Comparison of ENCODE assay signal across 8 mouse cellular contexts in the genomic region with DNA sequence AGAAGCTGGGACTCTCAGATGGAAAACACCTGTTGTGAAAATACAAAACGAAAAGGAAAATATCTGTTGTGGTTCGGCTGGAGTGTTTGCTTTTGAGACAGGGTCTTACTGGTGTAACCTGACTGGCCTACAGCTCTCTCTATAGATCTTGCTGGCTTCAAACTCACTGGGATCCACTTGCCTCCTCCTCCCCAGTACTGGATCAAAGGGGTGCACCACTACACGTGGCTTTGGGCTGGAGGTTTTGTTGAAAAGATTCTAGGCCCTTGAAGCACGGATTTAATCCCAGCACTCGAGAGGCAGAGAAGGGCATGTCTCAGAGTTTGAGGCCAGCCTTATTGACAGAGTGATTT. TPM values are rescaled to one million over a fixed set of nuclear protein-coding genes. Genes with fewer than 3 reads are reported as not detected.
A peak's percentile ranks its signal among the peaks of the same experiment; 100 is the strongest.
DNase-seq lines count a peak whose midpoint lies in the region; ATAC-seq and TF ChIP-seq lines count a peak whose summit lies in the region.

No protein-coding gene starts in this region.

- no peaks in the 10 kb centered on the region for H3K9me3 ChIP-seq in lung, embryonic 16.5 days (ENCODE audit: control insufficient read depth, low read length)
- H3K9me3 ChIP-seq in forebrain, embryonic 10.5 days = no peaks in the 10 kb centered on the region
- H3K9me3 ChIP-seq in limb, embryonic 12.5 days = no peaks in the 10 kb centered on the region

- no peak for TF ChIP-seq CTCF in small intestine, adult 2 months (IDR thresholded peaks at IDR 0.05; ENCODE audit: extremely low read depth, insufficient read length, insufficient replicate concordance, low read depth, low read length)

- H3K9ac ChIP-seq in lung, embryonic 16.5 days (ENCODE audit: low read length) = 0 out of 2 replicates have a peak overlapping the region, but pooled peaks have one; percentile 5
- no peak overlapping the region for H3K9ac ChIP-seq in limb, embryonic 12.5 days (replicated peaks)

- peak overlapping the region; percentile 85 for H3K4me3 ChIP-seq in lung, embryonic 16.5 days (ENCODE audit: low read length)
- H3K4me3 ChIP-seq in forebrain, embryonic 10.5 days = peak overlapping the region; percentile 71
- peak overlapping the region; percentile 70 for H3K4me3 ChIP-seq in limb, embryonic 12.5 days (replicated peaks)
- H3K4me3 ChIP-seq in small intestine, adult 2 months (ENCODE audit: low read depth, low read length) = no peak overlapping the region

- peak overlapping the region; percentile 94 for H3K4me2 ChIP-seq in lung, embryonic 16.5 days (ENCODE audit: low read depth, low read length)
- H3K4me2 ChIP-seq in limb, embryonic 12.5 days = peak overlapping the region; percentile 81

- no peak for DNase-seq in lung, postnatal 36 days
- no peak for DNase-seq in forebrain, embryonic 10.5 days (ENCODE audit: extremely low spot score, low spot score)
- no peak for DNase-seq in layer of hippocampus, adult 18-20 months (ENCODE audit: low spot score in 2 of 2)
- DNase-seq in right cerebral cortex, postnatal 10 days (ENCODE audit: low spot score in 2 of 2) = no peak

- H3K4me1 ChIP-seq in lung, embryonic 16.5 days (replicated peaks; ENCODE audit: control insufficient read depth, insufficient read depth, low read length) = peaks cover 6% of the 10 kb centered on the region
- H3K4me1 ChIP-seq in forebrain, embryonic 10.5 days = peaks cover 31% of the 10 kb centered on the region
- peaks cover 13% of the 10 kb centered on the region for H3K4me1 ChIP-seq in limb, embryonic 12.5 days (replicated peaks)
- peaks cover 2% of the 10 kb centered on the region; the same call in 1 of the 2 replicates for H3K4me1 ChIP-seq in small intestine, adult 2 months (ENCODE audit: control insufficient read depth, insufficient read depth, insufficient read length, low read length)

- 11% methylated on average over 5 of the region's 5 CpGs for WGBS in lung, embryonic 16.5 days
- WGBS in forebrain, embryonic 10.5 days = 2% methylated on average over 5 of the region's 5 CpGs
- WGBS in limb, embryonic 12.5 days = 7% methylated on average over 5 of the region's 5 CpGs
- WGBS in small intestine, adult 2 months = 12% methylated on average over 5 of the region's 5 CpGs

- no peaks in the 10 kb centered on the region for H3K36me3 ChIP-seq in lung, embryonic 16.5 days (ENCODE audit: control insufficient read depth, insufficient read depth, low read length)
- H3K36me3 ChIP-seq in forebrain, embryonic 10.5 days (replicated peaks) = peaks cover 17% of the 10 kb centered on the region
- H3K36me3 ChIP-seq in limb, embryonic 12.5 days = peaks cover 3% of the 10 kb centered on the region; the same call in 1 of the 2 replicates
- peaks cover 9% of the 10 kb centered on the region for H3K36me3 ChIP-seq in small intestine, adult 2 months (ENCODE audit: control insufficient read depth, insufficient read depth, low read length)

- 0 out of 2 replicates have a peak, but pooled peaks have one; percentile 6 for ATAC-seq in lung, embryonic 16.5 days (ENCODE audit: low read depth)
- ATAC-seq in limb, embryonic 12.5 days (ENCODE audit: insufficient number of reproducible peaks, insufficient read depth, low FRiP score, low TSS enrichment, low read depth) = no peak; the same call in 1 of the 2 replicates
- no peak for ATAC-seq in CD4-positive, CD25-positive, alpha-beta regulatory T cell, adult 4 months

- H3K27me3 ChIP-seq in lung, embryonic 16.5 days (ENCODE audit: control insufficient read depth, insufficient read depth, low read depth, low read length) = no peaks in the 10 kb centered on the region
- no peaks in the 10 kb centered on the region for H3K27me3 ChIP-seq in forebrain, embryonic 10.5 days (ENCODE audit: poor library complexity, severe bottlenecking)
- no peaks in the 10 kb centered on the region for H3K27me3 ChIP-seq in limb, embryonic 12.5 days
- no peaks in the 10 kb centered on the region for H3K27me3 ChIP-seq in small intestine, adult 2 months (ENCODE audit: control insufficient read depth, insufficient read depth, low read length)

- TF ChIP-seq POLR2A in small intestine, adult 2 months (IDR thresholded peaks at IDR 0.05; ENCODE audit: low read depth, low read length) = no peak

- no peak overlapping the region; the same call in 1 of the 2 replicates for H3K27ac ChIP-seq in lung, embryonic 16.5 days (ENCODE audit: low read length)
- H3K27ac ChIP-seq in forebrain, embryonic 10.5 days = peak overlapping the region; percentile 89
- peak overlapping the region; percentile 68 for H3K27ac ChIP-seq in limb, embryonic 12.5 days
- peak overlapping the region; percentile 35; the same call in 1 of the 2 replicates for H3K27ac ChIP-seq in small intestine, adult 2 months (ENCODE audit: insufficient read depth, low read depth, low read length)

RNA-seq across cellular contexts. Expression of gene Kmt2d, which starts 10.6 kb away (rescaled TPM):
- polyA plus RNA-seq in lung, embryonic 16.5 days (2015; fragmentation: Nextera tagmentation; extraction: Ambion mirVana) = 11.9 and 12.7 TPM in 2 replicates
- polyA plus RNA-seq in forebrain, embryonic 10.5 days (2016; fragmentation: Nextera tagmentation; extraction: Ambion mirVana) = 10.8 and 11.8 TPM in 2 replicates
- polyA plus RNA-seq in limb, embryonic 12.5 days (2016; fragmentation: Nextera tagmentation; extraction: Ambion mirVana) = 13.0 and 14.4 TPM in 2 replicates
- 19.4 and 36.2 TPM in 2 replicates for polyA plus RNA-seq in small intestine, adult 2 months (2012; rRNA removed)
- 100 to 1,000 TPM in 1 of 2 experiments, 10 to 100 TPM in 1; 89.1 to 103 TPM for total RNA-seq in layer of hippocampus, adult 18-20 months (2021)
- polyA plus RNA-seq in CD4-positive, CD25-positive, alpha-beta regulatory T cell, adult 4 months (2017; shearing (Covaris generic)) = 10 to 100 TPM; 30.9 to 38.6 TPM

RNA-seq across cellular contexts. Expression of gene Rhebl1, which starts 12.7 kb away (rescaled TPM):
- polyA plus RNA-seq in lung, embryonic 16.5 days (2015; fragmentation: Nextera tagmentation; extraction: Ambion mirVana) = 9.4 and 12.1 TPM in 2 replicates
- 22.2 and 25.9 TPM in 2 replicates for polyA plus RNA-seq in forebrain, embryonic 10.5 days (2016; fragmentation: Nextera tagmentation; extraction: Ambion mirVana)
- 23.9 and 25.8 TPM in 2 replicates for polyA plus RNA-seq in limb, embryonic 12.5 days (2016; fragmentation: Nextera tagmentation; extraction: Ambion mirVana)
- polyA plus RNA-seq in small intestine, adult 2 months (2012; rRNA removed) = 5.3 and 24.1 TPM in 2 replicates
- 1 to 10 TPM; 5.7 to 6.3 TPM for total RNA-seq in layer of hippocampus, adult 18-20 months (2021)
- polyA plus RNA-seq in CD4-positive, CD25-positive, alpha-beta regulatory T cell, adult 4 months (2017; shearing (Covaris generic)) = 10 to 100 TPM; 11.3 to 14.2 TPM

RNA-seq across cellular contexts. Expression of gene Dhh, which starts 16.7 kb away (rescaled TPM):
- 1.4 and 2.4 TPM in 2 replicates for polyA plus RNA-seq in lung, embryonic 16.5 days (2015; fragmentation: Nextera tagmentation; extraction: Ambion mirVana)
- polyA plus RNA-seq in forebrain, embryonic 10.5 days (2016; fragmentation: Nextera tagmentation; extraction: Ambion mirVana) = 0.24 and 0.48 TPM in 2 replicates
- 0.52 and 0.74 TPM in 2 replicates for polyA plus RNA-seq in limb, embryonic 12.5 days (2016; fragmentation: Nextera tagmentation; extraction: Ambion mirVana)
- 0.33 and 0.55 TPM in 2 replicates for polyA plus RNA-seq in small intestine, adult 2 months (2012; rRNA removed)
- total RNA-seq in layer of hippocampus, adult 18-20 months (2021) = under 1 TPM; 0.08 to 0.15 TPM
- polyA plus RNA-seq in CD4-positive, CD25-positive, alpha-beta regulatory T cell, adult 4 months (2017; shearing (Covaris generic)) = not detected

RNA-seq across cellular contexts. Expression of gene Lmbr1l, which starts 36.4 kb away (rescaled TPM):
- polyA plus RNA-seq in lung, embryonic 16.5 days (2015; fragmentation: Nextera tagmentation; extraction: Ambion mirVana) = 15.7 and 17.3 TPM in 2 replicates
- polyA plus RNA-seq in forebrain, embryonic 10.5 days (2016; fragmentation: Nextera tagmentation; extraction: Ambion mirVana) = 23.9 and 25.3 TPM in 2 replicates
- 23.4 and 24.1 TPM in 2 replicates for polyA plus RNA-seq in limb, embryonic 12.5 days (2016; fragmentation: Nextera tagmentation; extraction: Ambion mirVana)
- polyA plus RNA-seq in small intestine, adult 2 months (2012; rRNA removed) = 183 and 395 TPM in 2 replicates
- total RNA-seq in layer of hippocampus, adult 18-20 months (2021) = 10 to 100 TPM; 13.7 to 14.0 TPM
- polyA plus RNA-seq in CD4-positive, CD25-positive, alpha-beta regulatory T cell, adult 4 months (2017; shearing (Covaris generic)) = 10 to 100 TPM; 23.3 to 61.6 TPM

RNA-seq across cellular contexts. Expression of gene Prkag1, which starts 50.3 kb away (rescaled TPM):
- polyA plus RNA-seq in lung, embryonic 16.5 days (2015; fragmentation: Nextera tagmentation; extraction: Ambion mirVana) = 106 TPM in 2 replicates
- polyA plus RNA-seq in forebrain, embryonic 10.5 days (2016; fragmentation: Nextera tagmentation; extraction: Ambion mirVana) = 90.4 and 93.5 TPM in 2 replicates
- polyA plus RNA-seq in limb, embryonic 12.5 days (2016; fragmentation: Nextera tagmentation; extraction: Ambion mirVana) = 81.4 and 88.4 TPM in 2 replicates
- 34.0 and 65.7 TPM in 2 replicates for polyA plus RNA-seq in small intestine, adult 2 months (2012; rRNA removed)
- total RNA-seq in layer of hippocampus, adult 18-20 months (2021) = 10 to 100 TPM; 50.6 to 51.1 TPM
- polyA plus RNA-seq in CD4-positive, CD25-positive, alpha-beta regulatory T cell, adult 4 months (2017; shearing (Covaris generic)) = 100 to 1,000 TPM; 126 to 187 TPM
